Mouse (Mus musculus) neural tube, embryonic 11.5 days (tissue): ENCODE measurements around the gene Hsp90b1. TPM values are rescaled to one million over a fixed set of nuclear protein-coding genes. Genes with fewer than 3 reads are reported as not detected.

ENCODE experiments used
- ATAC-seq: fragments of 200-750 bp; cut with Nextera tagmentation; 2 replicates; pipeline ENCODE4 v1.8.0; 2017; ENCODE audit warnings: moderate number of reproducible peaks, mild to moderate bottlenecking, moderate TSS enrichment, moderate library complexity; ENCODE audit not compliant: insufficient read depth, low FRiP score, low TSS enrichment
- DNase-seq: peaks from one replicate; pipeline ENCODE4 v3.0.0-alpha.2; 2015; ENCODE audit warnings: low spot score
- H3K27ac ChIP-seq: fragments of 300-500 bp; sonication (generic); 2 replicates; pipeline ENCODE4 v1.5.1; 2014; ENCODE audit warnings: low read depth, mild to moderate bottlenecking, low read length
- H3K27me3 ChIP-seq: fragments of 300-500 bp; sonication (generic); 2 replicates; pipeline ENCODE4 v1.6.1; 2014; ENCODE audit warnings: mild to moderate bottlenecking, low read length, mixed read lengths; ENCODE audit not compliant: control insufficient read depth, insufficient read depth
- H3K36me3 ChIP-seq: fragments of 300-500 bp; sonication (generic); 2 replicates; pipeline ENCODE4 v1.6.1; 2014; ENCODE audit warnings: mild to moderate bottlenecking, low read length, moderate library complexity, mixed read lengths; ENCODE audit not compliant: control insufficient read depth, insufficient read depth
- H3K4me1 ChIP-seq: fragments of 300-500 bp; sonication (generic); 2 replicates; pipeline ENCODE4 v1.6.1; 2014; ENCODE audit warnings: low read length, mixed read lengths; ENCODE audit not compliant: control insufficient read depth, insufficient read depth
- H3K4me2 ChIP-seq: fragments of 300-500 bp; sonication (generic); 2 replicates; pipeline ENCODE4 v1.6.1; 2014; ENCODE audit warnings: low read depth, mild to moderate bottlenecking, moderate library complexity
- H3K4me3 ChIP-seq: fragments of 300-500 bp; sonication (generic); 2 replicates; pipeline ENCODE4 v1.5.1; 2014; ENCODE audit warnings: low read depth, low read length
- H3K9ac ChIP-seq: fragments of 300-500 bp; sonication (generic); 2 replicates; pipeline ENCODE4 v1.6.1; 2014; ENCODE audit warnings: mild to moderate bottlenecking, low read length
- H3K9me3 ChIP-seq: fragments of 300-500 bp; sonication (generic); 2 replicates; pipeline ENCODE4 v1.6.1; 2016; ENCODE audit warnings: low read length; ENCODE audit not compliant: control insufficient read depth
- WGBS: fragments of 180-500 bp; shearing (Covaris S2); extraction: QIAGEN DNeasy Blood & Tissue Kit; methylation state at CpG from one replicate; pipeline ENCODE4 v1.1.7; 2014; 5-methylcytosine and 5-hydroxymethylcytosine counted together
- polyA plus RNA-seq: library from polyadenylated mRNA; unstranded; fragments of >200 nt; fragmentation: Nextera tagmentation; extraction: Ambion mirVana; gene quantifications from 2 replicates; pipeline ENCODE4 v1.2.1, GENCODE M21; 2014

The Hsp90b1 gene
- 487 and 513 TPM in 2 replicates for polyA plus RNA-seq

- H3K4me2 ChIP-seq: peak within 1 kb of the TSS; percentile 67
- H3K9me3 ChIP-seq: no peaks in the 10 kb centered on the region
- 0% methylated on average over 51 of the region's 51 CpGs for WGBS
- peaks cover 8% of the 10 kb centered on the region for H3K36me3 ChIP-seq
- peak within 1 kb of the TSS; percentile 88 for H3K27ac ChIP-seq
- H3K4me3 ChIP-seq: peak within 1 kb of the TSS; percentile 91
- peak; percentile 99 for DNase-seq
- peak; percentile 99 for ATAC-seq
- H3K9ac ChIP-seq: peak within 1 kb of the TSS; percentile 92
- H3K27me3 ChIP-seq: no peaks in the 10 kb centered on the region
- peaks cover 24% of the 10 kb centered on the region for H3K4me1 ChIP-seq
Measured at GRCm38 (mm10) chr10:86705318-86705921, at the start of gene Hsp90b1, which contains the start of gene Ttc41. TSS of gene Hsp90b1 (minus strand) at chr10:86705509. TSS of gene Ttc41 (plus strand) at chr10:86705811.

- DNase-seq (no peak), ATAC-seq (no peak)
- no peak overlapping the region for H3K4me2 ChIP-seq
- H3K9me3 ChIP-seq: no peaks in the 10 kb centered on the region
- H3K4me3 ChIP-seq: no peak overlapping the region
- H3K9ac ChIP-seq: no peak overlapping the region
- H3K4me1 ChIP-seq: no peaks in the 10 kb centered on the region
- no peak overlapping the region for H3K27ac ChIP-seq
- WGBS: 91% methylated on average over 7 of the region's 7 CpGs
- H3K36me3 ChIP-seq: no peaks in the 10 kb centered on the region
- H3K27me3 ChIP-seq: no peaks in the 10 kb centered on the region
Measured at GRCm38 (mm10) chr10:86744306-86744705, 39.0 kb upstream of the Hsp90b1 start.

- ATAC-seq: no peak
- Histone ChIP-seq H3K4me3 (no peak overlapping the region), H3K4me2 (no peak overlapping the region), H3K27me3 (no peaks in the 10 kb centered on the region), H3K9ac (no peak overlapping the region), H3K27ac (no peak overlapping the region), H3K36me3 (no peaks in the 10 kb centered on the region), H3K4me1 (no peaks in the 10 kb centered on the region), H3K9me3 (no peaks in the 10 kb centered on the region)
- 84% methylated on average over 2 of the region's 2 CpGs for WGBS
- no peak for DNase-seq
Measured at GRCm38 (mm10) chr10:86742918-86743317, 37.6 kb upstream of the Hsp90b1 start.

GRCm38 (mm10) chr10:86735036-86735435, 29.7 kb upstream of the Hsp90b1 start:
- Histone ChIP-seq H3K9ac (no peak overlapping the region), H3K9me3 (no peaks in the 10 kb centered on the region), H3K4me3 (no peak overlapping the region), H3K27me3 (no peaks in the 10 kb centered on the region), H3K36me3 (no peaks in the 10 kb centered on the region), H3K27ac (no peak overlapping the region), H3K4me2 (no peak overlapping the region), H3K4me1 (no peaks in the 10 kb centered on the region)
- DNase-seq: no peak
- ATAC-seq: no peak
- WGBS: 90% methylated on average over 4 of the region's 4 CpGs

GRCm38 (mm10) chr10:86731500-86731863, 26.2 kb upstream of the Hsp90b1 start:
- Histone ChIP-seq H3K9ac (no peak overlapping the region), H3K36me3 (no peaks in the 10 kb centered on the region), H3K27ac (no peak overlapping the region), H3K4me1 (no peaks in the 10 kb centered on the region), H3K27me3 (no peaks in the 10 kb centered on the region), H3K4me2 (no peak overlapping the region; the same call in 1 of the 2 replicates), H3K4me3 (no peak overlapping the region), H3K9me3 (no peaks in the 10 kb centered on the region)
- DNase-seq (no peak), ATAC-seq (no peak)
- WGBS: 63% methylated on average over 2 of the region's 2 CpGs

GRCm38 (mm10) chr10:86730823-86731499, 25.7 kb upstream of the Hsp90b1 start:
- Histone ChIP-seq H3K27me3 (no peaks in the 10 kb centered on the region), H3K4me2 (peak overlapping the region; percentile 56), H3K9ac (peak overlapping the region; percentile 44; the same call in 1 of the 2 replicates), H3K4me1 (no peaks in the 10 kb centered on the region), H3K4me3 (peak overlapping the region; percentile 35), H3K27ac (no peak overlapping the region), H3K36me3 (no peaks in the 10 kb centered on the region), H3K9me3 (no peaks in the 10 kb centered on the region)
- DNase-seq (peak; percentile 87), ATAC-seq (peak; percentile 36; the same call in 1 of the 2 replicates)
- 13% methylated on average over 22 of the region's 22 CpGs for WGBS

GRCm38 (mm10) chr10:86728176-86728575, 22.9 kb upstream of the Hsp90b1 start:
- no peaks in the 10 kb centered on the region for H3K4me1 ChIP-seq
- no peak for DNase-seq
- no peak overlapping the region for H3K4me3 ChIP-seq
- H3K27me3 ChIP-seq: no peaks in the 10 kb centered on the region
- WGBS: 93% methylated on average over 3 of the region's 3 CpGs
- no peak overlapping the region for H3K9ac ChIP-seq
- ATAC-seq: no peak
- H3K36me3 ChIP-seq: no peaks in the 10 kb centered on the region
- no peaks in the 10 kb centered on the region for H3K9me3 ChIP-seq
- H3K4me2 ChIP-seq: no peak overlapping the region
- no peak overlapping the region for H3K27ac ChIP-seq

GRCm38 (mm10) chr10:86727548-86727980, 22.3 kb upstream of the Hsp90b1 start:
- H3K4me3 ChIP-seq: no peak overlapping the region
- no peak overlapping the region for H3K27ac ChIP-seq
- H3K27me3 ChIP-seq: no peaks in the 10 kb centered on the region
- DNase-seq: peak; percentile 60
- peak; percentile 71 for ATAC-seq
- peak overlapping the region; percentile 1 for H3K9ac ChIP-seq
- no peaks in the 10 kb centered on the region for H3K4me1 ChIP-seq
- H3K36me3 ChIP-seq: no peaks in the 10 kb centered on the region
- H3K4me2 ChIP-seq: peak overlapping the region; percentile 33
- no peaks in the 10 kb centered on the region for H3K9me3 ChIP-seq
- WGBS: 5% methylated on average over 11 of the region's 12 CpGs

- H3K9ac ChIP-seq: no peak overlapping the region
- no peak overlapping the region for H3K4me2 ChIP-seq
- no peaks in the 10 kb centered on the region for H3K36me3 ChIP-seq
- 84% methylated on average over 3 of the region's 3 CpGs for WGBS
- no peak for ATAC-seq
- no peaks in the 10 kb centered on the region for H3K9me3 ChIP-seq
- H3K4me3 ChIP-seq: no peak overlapping the region
- H3K4me1 ChIP-seq: no peaks in the 10 kb centered on the region
- no peaks in the 10 kb centered on the region for H3K27me3 ChIP-seq
- H3K27ac ChIP-seq: no peak overlapping the region
- no peak for DNase-seq
Measured at GRCm38 (mm10) chr10:86712156-86712555, 6.8 kb upstream of the Hsp90b1 start.
